Mouse (Mus musculus): ENCODE measurements at regions not wholly inside any gene's neighbourhood (a gene's known extent, or its start where the extent isn't known, plus 50 kb on each side); places are given as distances from the start of the nearest gene placed in this dataset.

- no peak for ATAC-seq (replicated peaks; ENCODE audit: low read depth, poor library complexity, severe bottlenecking)
Measured at GRCm38 (mm10) chr11:92858170-92858569, 239.7 kb upstream of the Car10 start.

- ATAC-seq (replicated peaks; ENCODE audit: low read depth, poor library complexity, severe bottlenecking), result peak; percentile 81
Measured at GRCm38 (mm10) chr11:92889693-92890454, 208.0 kb upstream of the Car10 start.

GRCm38 (mm10) chr11:92899296-92899695 lies 198.5 kb upstream of the Car10 start:
- ATAC-seq (replicated peaks; ENCODE audit: low read depth, poor library complexity, severe bottlenecking), result no peak

All from common myeloid progenitor, adult 5-6 weeks (primary cell).